Mouse (Mus musculus) forebrain, embryonic 14.5 days (tissue): ENCODE results near the gene Cxcr6. TPM values are rescaled to one million over a fixed set of nuclear protein-coding genes. Genes with fewer than 3 reads are reported as not detected.

Source experiments
- ATAC-seq: fragments of 200-750 bp; cut with Nextera tagmentation; 2 replicates; pipeline ENCODE4 v1.8.0; 2017; ENCODE audit warnings: mild to moderate bottlenecking, moderate library complexity
- DNase-seq: peaks from one replicate; pipeline ENCODE4 v3.0.0-alpha.2; 2015; ENCODE audit warnings: low spot score
- H3K27ac ChIP-seq: fragments of 300-500 bp; sonication (generic); 2 replicates; pipeline ENCODE4 v1.5.1; 2014; ENCODE audit warnings: low read depth, mild to moderate bottlenecking, control low read depth, low read length, moderate library complexity
- H3K27me3 ChIP-seq: fragments of 300-500 bp; sonication (generic); replicated peaks from 2 replicates; pipeline ENCODE4 v1.6.1; 2014; ENCODE audit warnings: low read length, control low read depth, mixed read lengths; ENCODE audit not compliant: control insufficient read depth, insufficient read depth
- H3K36me3 ChIP-seq: fragments of 300-500 bp; sonication (generic); 2 replicates; pipeline ENCODE4 v1.6.1; 2014; ENCODE audit warnings: low read length, control low read depth; ENCODE audit not compliant: control insufficient read depth, insufficient read depth
- H3K4me1 ChIP-seq: fragments of 300-500 bp; sonication (generic); 2 replicates; pipeline ENCODE4 v1.6.1; 2014; ENCODE audit warnings: antibody characterized with exemption, low read length, control low read depth; ENCODE audit not compliant: control insufficient read depth, insufficient read depth
- H3K4me2 ChIP-seq: fragments of 300-500 bp; sonication (generic); 2 replicates; pipeline ENCODE4 v1.6.1; 2014; ENCODE audit warnings: mild to moderate bottlenecking, control low read depth, low read length
- H3K4me3 ChIP-seq: fragments of 300-500 bp; sonication (generic); 2 replicates; pipeline ENCODE4 v1.5.1; 2014; ENCODE audit warnings: low read depth, low read length, control low read depth
- H3K9ac ChIP-seq: fragments of 300-500 bp; sonication (generic); 2 replicates; pipeline ENCODE4 v1.6.1; 2014; ENCODE audit warnings: mild to moderate bottlenecking, low read length, control low read depth, moderate library complexity
- H3K9me3 ChIP-seq: fragments of 300-500 bp; sonication (generic); replicated peaks from 2 replicates; pipeline ENCODE4 v1.6.1; 2016; ENCODE audit warnings: low read length, control low read depth, mixed read lengths; ENCODE audit not compliant: control insufficient read depth
- WGBS: fragments of 180-500 bp; shearing (Covaris S2); extraction: QIAGEN DNeasy Blood & Tissue Kit; methylation state at CpG from one replicate; pipeline ENCODE4 v1.1.7; 2014; 5-methylcytosine and 5-hydroxymethylcytosine counted together
- polyA plus RNA-seq: library from polyadenylated mRNA; unstranded; fragments of >200 nt; fragmentation: Nextera tagmentation; extraction: Ambion mirVana; gene quantifications from 2 replicates; pipeline ENCODE4 v1.2.1, GENCODE M21; 2014

Gene Cxcr6
- polyA plus RNA-seq, 1 experiment from 2014 or later: 0.09 TPM

GRCm38 (mm10) chr9:123835851-123836250, 29.6 kb downstream of the Cxcr6 start:
- Histone ChIP-seq H3K9me3 (no peaks in the 10 kb centered on the region), H3K27ac (no peak overlapping the region), H3K27me3 (no peaks in the 10 kb centered on the region), H3K9ac (no peak overlapping the region), H3K4me1 (no peaks in the 10 kb centered on the region), H3K4me3 (no peak overlapping the region), H3K36me3 (peaks cover 51% of the 10 kb centered on the region), H3K4me2 (no peak overlapping the region)
- WGBS: 92% methylated on average over 3 of the region's 3 CpGs
- DNase-seq: no peak
- no peak for ATAC-seq

GRCm38 (mm10) chr9:123840243-123840642, 34.0 kb downstream of the Cxcr6 start:
- Histone ChIP-seq H3K4me3 (no peak overlapping the region), H3K4me2 (no peak overlapping the region), H3K4me1 (no peaks in the 10 kb centered on the region), H3K27ac (no peak overlapping the region), H3K36me3 (peaks cover 47% of the 10 kb centered on the region), H3K9ac (no peak overlapping the region), H3K9me3 (no peaks in the 10 kb centered on the region), H3K27me3 (no peaks in the 10 kb centered on the region)
- DNase-seq (no peak), ATAC-seq (no peak)
- WGBS: 93% methylated on average over 6 of the region's 6 CpGs

GRCm38 (mm10) chr9:123844468-123844867, 38.2 kb downstream of the Cxcr6 start:
- Histone ChIP-seq H3K27me3 (no peaks in the 10 kb centered on the region), H3K4me2 (no peak overlapping the region), H3K4me3 (no peak overlapping the region), H3K4me1 (no peaks in the 10 kb centered on the region), H3K9me3 (no peaks in the 10 kb centered on the region), H3K9ac (no peak overlapping the region), H3K27ac (no peak overlapping the region), H3K36me3 (peaks cover 16% of the 10 kb centered on the region; the same call in 1 of the 2 replicates)
- ATAC-seq (no peak), DNase-seq (no peak)
- 84% methylated on average over 3 of the region's 3 CpGs for WGBS

GRCm38 (mm10) chr9:123845120-123845519, 38.8 kb downstream of the Cxcr6 start:
- ATAC-seq: no peak
- DNase-seq: no peak
- peaks cover 12% of the 10 kb centered on the region; the same call in 1 of the 2 replicates for H3K36me3 ChIP-seq
- H3K9ac ChIP-seq: no peak overlapping the region
- no peak overlapping the region for H3K4me2 ChIP-seq
- H3K9me3 ChIP-seq: no peaks in the 10 kb centered on the region
- H3K27ac ChIP-seq: no peak overlapping the region
- 81% methylated on average over 3 of the region's 3 CpGs for WGBS
- H3K4me3 ChIP-seq: no peak overlapping the region
- H3K27me3 ChIP-seq: no peaks in the 10 kb centered on the region
- 0 out of 2 replicates have a peak, but pooled peaks cover 3% of the 10 kb centered on the region for H3K4me1 ChIP-seq

GRCm38 (mm10) chr9:123846490-123846889, 40.2 kb downstream of the Cxcr6 start:
- 94% methylated on average over 1 of the region's 1 CpGs for WGBS
- Histone ChIP-seq H3K4me3 (no peak overlapping the region), H3K9ac (no peak overlapping the region), H3K36me3 (0 out of 2 replicates have a peak, but pooled peaks cover 6% of the 10 kb centered on the region), H3K4me2 (no peak overlapping the region), H3K4me1 (peaks cover 11% of the 10 kb centered on the region), H3K27ac (no peak overlapping the region), H3K27me3 (no peaks in the 10 kb centered on the region), H3K9me3 (no peaks in the 10 kb centered on the region)
- DNase-seq (no peak), ATAC-seq (no peak)

GRCm38 (mm10) chr9:123849976-123850695, 43.9 kb downstream of the Cxcr6 start:
- Histone ChIP-seq H3K27me3 (no peaks in the 10 kb centered on the region), H3K4me2 (peak overlapping the region; percentile 83; the same call in 1 of the 2 replicates), H3K36me3 (no peaks in the 10 kb centered on the region), H3K4me3 (no peak overlapping the region), H3K4me1 (peaks cover 11% of the 10 kb centered on the region), H3K27ac (no peak overlapping the region), H3K9me3 (no peaks in the 10 kb centered on the region), H3K9ac (no peak overlapping the region)
- 59% methylated on average over 2 of the region's 2 CpGs for WGBS
- ATAC-seq: no peak
- DNase-seq: peak; percentile 22

GRCm38 (mm10) chr9:123850705-123851061, 44.4 kb downstream of the Cxcr6 start:
- H3K9ac ChIP-seq: peak overlapping the region; percentile 74; the same call in 1 of the 2 replicates

GRCm38 (mm10) chr9:123851062-123851712, 44.9 kb downstream of the Cxcr6 start:
- peak overlapping the region; percentile 83 for H3K4me2 ChIP-seq
- peak; percentile 81 for ATAC-seq
- H3K9ac ChIP-seq: peak overlapping the region; percentile 74
- peaks cover 11% of the 10 kb centered on the region for H3K4me1 ChIP-seq
- no peaks in the 10 kb centered on the region for H3K9me3 ChIP-seq
- H3K27me3 ChIP-seq: no peaks in the 10 kb centered on the region
- DNase-seq: peak; percentile 62
- under 1% methylated on average over 27 of the region's 27 CpGs for WGBS
- no peaks in the 10 kb centered on the region for H3K36me3 ChIP-seq
- peak overlapping the region; percentile 80 for H3K27ac ChIP-seq
- H3K4me3 ChIP-seq: peak overlapping the region; percentile 62

More at GRCm38 (mm10) chr9:123850705-123851061, 44.4 kb downstream of the Cxcr6 start:
- no peaks in the 10 kb centered on the region for H3K27me3 ChIP-seq
- WGBS: 5% methylated on average over 2 of the region's 2 CpGs
- H3K9me3 ChIP-seq: no peaks in the 10 kb centered on the region
- peak overlapping the region; percentile 62 for H3K4me3 ChIP-seq
- no peak for ATAC-seq
- DNase-seq: peak; percentile 17
- no peaks in the 10 kb centered on the region for H3K36me3 ChIP-seq
- 0 out of 2 replicates have a peak overlapping the region, but pooled peaks have one; percentile 11 for H3K27ac ChIP-seq
- peak overlapping the region; percentile 83 for H3K4me2 ChIP-seq
- H3K4me1 ChIP-seq: peaks cover 11% of the 10 kb centered on the region
